Mouse (Mus musculus): Measurements from ENCODE around the gene Ccl6.

- TF ChIP-seq CTCF (IDR thresholded peaks at IDR 0.05; ENCODE audit: borderline replicate concordance, control insufficient read depth, extremely low read depth, insufficient read depth, low read length, poor library complexity) (no peak), POLR2A (IDR thresholded peaks at IDR 0.05; ENCODE audit: control insufficient read depth, extremely low read depth, insufficient read depth, low read length, poor library complexity) (no peak)
Measured at GRCm38 (mm10) chr11:83578999-83579398, 13.9 kb downstream of the Ccl6 start.
